Mouse (Mus musculus): ENCODE measurements around the gene Spem2. TPM values are rescaled to one million over a fixed set of nuclear protein-coding genes. Genes with fewer than 3 reads are reported as not detected.
"Not testable (repeated sequence)": the region's sequence is repeated elsewhere in the genome, so short reads cannot be mapped to it uniquely, and the experiment has no call there.

The Spem2 gene
- polyA plus RNA-seq (2015; fragmentation: Nextera tagmentation; extraction: Ambion mirVana), result not detected in 2 replicates

GRCm38 (mm10) chr11:69818365-69818764, at the start of gene Spem2:
TSS of gene Spem2 (minus strand) at chr11:69818465.
- ATAC-seq, result no peak
- no peak for DNase-seq (ENCODE audit: low spot score)
- Histone ChIP-seq H3K9me3 (ENCODE audit: low read length) (no peaks in the 10 kb centered on the region), H3K4me1 (ENCODE audit: insufficient read depth, low read depth, low read length) (no peaks in the 10 kb centered on the region), H3K9ac (replicated peaks; ENCODE audit: low read depth) (no peak within 1 kb of the TSS), H3K4me2 (replicated peaks; ENCODE audit: low read depth, low read length) (no peak within 1 kb of the TSS), H3K36me3 (ENCODE audit: insufficient read depth, low read length) (no peaks in the 10 kb centered on the region), H3K27ac (ENCODE audit: low read length) (no peak within 1 kb of the TSS), H3K4me3 (ENCODE audit: low read depth, low read length) (no peak within 1 kb of the TSS), H3K27me3 (replicated peaks; ENCODE audit: insufficient read depth, low read length) (no peaks in the 10 kb centered on the region)
- 72% methylated on average over 2 of the region's 2 CpGs for WGBS
- TF ChIP-seq EP300 (IDR thresholded peaks at IDR 0.05), result no peak
- no peak for TF ChIP-seq CTCF (IDR thresholded peaks at IDR 0.05)

DNA sequence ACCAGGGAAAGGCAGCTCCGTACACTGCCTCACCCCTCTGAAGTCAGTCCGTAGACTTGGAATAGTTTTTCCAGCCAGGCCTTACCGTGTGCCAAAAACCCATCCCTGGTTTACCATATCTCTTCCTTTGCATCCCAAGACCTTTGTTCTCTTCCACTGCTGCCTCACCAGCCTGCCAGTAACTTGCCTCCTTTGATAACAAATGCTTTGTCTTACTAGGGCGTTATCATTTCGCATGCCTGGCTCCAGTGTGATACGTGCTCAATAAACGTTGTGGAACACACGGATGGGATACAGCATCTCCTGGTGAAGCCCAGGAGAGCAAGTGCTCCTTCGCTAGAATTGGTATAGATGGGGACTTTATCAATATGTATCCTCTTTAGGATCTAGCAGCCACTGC, 49.1 kb upstream of the Spem2 start:
- no peak for ATAC-seq

DNA sequence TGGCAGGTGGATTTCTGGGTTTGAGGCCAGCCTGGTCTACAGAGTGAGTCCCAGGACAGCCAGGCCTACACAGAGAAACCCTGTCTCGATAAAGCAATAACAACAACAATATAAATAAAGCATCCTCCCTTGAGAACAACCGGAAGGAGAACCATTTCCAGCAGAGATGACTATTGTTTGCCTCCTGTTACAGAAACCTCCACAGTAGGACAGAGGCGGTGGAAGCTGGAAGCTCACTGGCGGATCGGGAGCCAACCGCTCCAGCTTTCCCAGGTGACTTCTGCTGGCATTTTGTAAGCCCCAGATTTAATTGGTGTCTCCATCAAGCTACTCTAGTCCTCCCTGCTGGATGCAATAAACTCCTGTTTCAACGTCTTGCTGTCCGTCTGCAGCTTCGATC, 47.3 kb upstream of the Spem2 start:
- TF ChIP-seq CTCF (IDR thresholded peaks at IDR 0.05), result no peak
- TF ChIP-seq EP300 (IDR thresholded peaks at IDR 0.05), result no peak
- DNase-seq (ENCODE audit: low spot score) (no peak), ATAC-seq (no peak)
- Histone ChIP-seq H3K9me3 (ENCODE audit: low read length) (no peaks in the 10 kb centered on the region), H3K27me3 (replicated peaks; ENCODE audit: insufficient read depth, low read length) (no peaks in the 10 kb centered on the region), H3K4me2 (replicated peaks; ENCODE audit: low read depth, low read length) (no peak overlapping the region), H3K9ac (replicated peaks; ENCODE audit: low read depth) (no peak overlapping the region), H3K36me3 (ENCODE audit: insufficient read depth, low read length) (no peaks in the 10 kb centered on the region), H3K4me3 (ENCODE audit: low read depth, low read length) (no peak overlapping the region), H3K27ac (ENCODE audit: low read length) (no peak overlapping the region), H3K4me1 (ENCODE audit: insufficient read depth, low read depth, low read length) (no peaks in the 10 kb centered on the region)
- WGBS, result 74% methylated on average over 9 of the region's 9 CpGs

More for the DNA sequence above, 49.1 kb upstream of the Spem2 start:
- 53% methylated on average over 9 of the region's 9 CpGs for WGBS
- H3K9ac ChIP-seq (replicated peaks; ENCODE audit: low read depth), result no peak overlapping the region
- no peaks in the 10 kb centered on the region for H3K36me3 ChIP-seq (ENCODE audit: insufficient read depth, low read length)
- no peak for TF ChIP-seq CTCF (IDR thresholded peaks at IDR 0.05)
- no peak for TF ChIP-seq EP300 (IDR thresholded peaks at IDR 0.05)
- H3K4me3 ChIP-seq (ENCODE audit: low read depth, low read length), result no peak overlapping the region
- no peak overlapping the region for H3K27ac ChIP-seq (ENCODE audit: low read length)
- no peak for DNase-seq (ENCODE audit: low spot score)
- no peaks in the 10 kb centered on the region for H3K27me3 ChIP-seq (replicated peaks; ENCODE audit: insufficient read depth, low read length)
- H3K4me2 ChIP-seq (replicated peaks; ENCODE audit: low read depth, low read length), result no peak overlapping the region
- H3K9me3 ChIP-seq (ENCODE audit: low read length), result no peaks in the 10 kb centered on the region
- no peaks in the 10 kb centered on the region for H3K4me1 ChIP-seq (ENCODE audit: insufficient read depth, low read depth, low read length)

- ATAC-seq (no peak), DNase-seq (ENCODE audit: low spot score) (no peak)
- TF ChIP-seq EP300 (IDR thresholded peaks at IDR 0.05), result no peak
- no peak for TF ChIP-seq CTCF (IDR thresholded peaks at IDR 0.05)
- no peaks in the 10 kb centered on the region for H3K36me3 ChIP-seq (ENCODE audit: insufficient read depth, low read length)
- WGBS, result 32% methylated on average over 8 of the region's 8 CpGs
- H3K27me3 ChIP-seq (replicated peaks; ENCODE audit: insufficient read depth, low read length), result no peaks in the 10 kb centered on the region
- no peaks in the 10 kb centered on the region for H3K4me1 ChIP-seq (ENCODE audit: insufficient read depth, low read depth, low read length)
- H3K9me3 ChIP-seq (ENCODE audit: low read length), result no peaks in the 10 kb centered on the region
- H3K27ac ChIP-seq (ENCODE audit: low read length), result no peak overlapping the region
- no peak overlapping the region for H3K4me2 ChIP-seq (replicated peaks; ENCODE audit: low read depth, low read length)
- no peak overlapping the region for H3K9ac ChIP-seq (replicated peaks; ENCODE audit: low read depth)
- no peak overlapping the region for H3K4me3 ChIP-seq (ENCODE audit: low read depth, low read length)
These were observed 46.0 kb upstream of the Spem2 start for GRCm38 (mm10) chr11:69864138-69864860.

DNA sequence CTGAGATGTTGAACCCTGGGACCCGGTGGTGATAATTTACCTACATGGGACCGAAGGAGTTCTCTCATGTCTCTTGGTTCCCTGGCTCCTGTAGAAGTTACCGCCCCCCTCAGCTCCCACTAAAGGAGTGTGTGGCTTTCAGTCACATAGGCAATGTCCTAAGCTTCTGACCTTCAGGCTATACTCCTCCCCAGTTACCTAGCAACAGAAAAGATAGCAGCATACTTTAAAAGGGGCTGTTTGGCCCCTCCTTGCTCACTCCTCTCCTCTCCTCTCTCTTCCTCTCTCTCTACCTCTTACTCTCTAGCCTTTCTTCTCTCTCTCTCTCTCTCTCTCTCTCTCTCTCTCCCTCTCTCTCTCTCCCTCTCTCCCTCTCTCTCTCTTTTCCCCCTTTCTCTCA, 45.5 kb upstream of the Spem2 start:
- WGBS, result 59% methylated on average over 3 of the region's 3 CpGs
- not testable (repeated sequence) for ATAC-seq; H3K4me1 ChIP-seq (ENCODE audit: insufficient read depth, low read depth, low read length); H3K27me3 ChIP-seq (replicated peaks; ENCODE audit: insufficient read depth, low read length); H3K27ac ChIP-seq (ENCODE audit: low read length); H3K4me3 ChIP-seq (ENCODE audit: low read depth, low read length); H3K9me3 ChIP-seq (ENCODE audit: low read length); DNase-seq (ENCODE audit: low spot score); H3K36me3 ChIP-seq (ENCODE audit: insufficient read depth, low read length); H3K9ac ChIP-seq (replicated peaks; ENCODE audit: low read depth); H3K4me2 ChIP-seq (replicated peaks; ENCODE audit: low read depth, low read length)

- Histone ChIP-seq H3K4me2 (replicated peaks; ENCODE audit: low read depth, low read length) (peak within 1 kb of the TSS; percentile 48), H3K4me1 (ENCODE audit: insufficient read depth, low read depth, low read length) (no peaks in the 10 kb centered on the region), H3K9me3 (ENCODE audit: low read length) (no peaks in the 10 kb centered on the region), H3K4me3 (ENCODE audit: low read depth, low read length) (peak within 1 kb of the TSS; percentile 25), H3K27me3 (replicated peaks; ENCODE audit: insufficient read depth, low read length) (no peaks in the 10 kb centered on the region), H3K36me3 (ENCODE audit: insufficient read depth, low read length) (no peaks in the 10 kb centered on the region), H3K9ac (replicated peaks; ENCODE audit: low read depth) (peak within 1 kb of the TSS; percentile 39), H3K27ac (ENCODE audit: low read length) (peak within 1 kb of the TSS; percentile 84)
- DNase-seq (ENCODE audit: low spot score) (peak; percentile 88), ATAC-seq (peak; percentile 84)
- 16% methylated on average over 30 of the region's 30 CpGs for WGBS
- TF ChIP-seq EP300 (IDR thresholded peaks at IDR 0.05), result no peak; the same call in 1 of the 2 replicates
- TF ChIP-seq CTCF (IDR thresholded peaks at IDR 0.05), result no peak
These were observed 40.1 kb upstream of the Spem2 start, which contains the start of gene Tnk1 for GRCm38 (mm10) chr11:69858113-69858998. TSS of gene Tnk1 (minus strand) at chr11:69858730.
